Mouse (Mus musculus) thymus, adult 2 months (tissue): ENCODE measurements at regions not wholly inside any gene's neighbourhood (a gene's known extent, or its start where the extent isn't known, plus 50 kb on each side); places are given as distances from the start of the nearest gene placed in this dataset.

Source experiments
- DNase-seq: peaks from one replicate; pipeline ENCODE4 v3.0.0; 2021
- H3K27ac ChIP-seq: fragments of 200-500 bp; 2 replicates; pipeline ENCODE4 v1.5.1; 2012; ENCODE audit warnings: low read length, control low read depth; ENCODE audit not compliant: control insufficient read depth, insufficient read depth
- H3K27me3 ChIP-seq: fragments of 200-500 bp; 2 replicates; pipeline ENCODE4 v1.6.1; 2012; ENCODE audit warnings: mild to moderate bottlenecking, low read length, moderate library complexity, mixed read lengths; ENCODE audit not compliant: control insufficient read depth, insufficient read depth
- H3K36me3 ChIP-seq: fragments of 200-500 bp; 2 replicates; pipeline ENCODE4 v1.6.1; 2012; ENCODE audit warnings: mild to moderate bottlenecking, low read length, moderate library complexity; ENCODE audit not compliant: control insufficient read depth, insufficient read depth
- H3K4me1 ChIP-seq: fragments of 200-500 bp; replicated peaks from 2 replicates; pipeline ENCODE4 v1.6.1; 2012; ENCODE audit warnings: low read length; ENCODE audit not compliant: control insufficient read depth, insufficient read depth
- H3K4me3 ChIP-seq: fragments of 200-500 bp; 2 replicates; pipeline ENCODE4 v1.5.1; 2012; ENCODE audit warnings: mild to moderate bottlenecking, low read length, control low read depth, moderate library complexity; ENCODE audit not compliant: control insufficient read depth, insufficient read depth
- CTCF ChIP-seq: fragments of 200-500 bp; IDR thresholded peaks from 2 replicates; pipeline ENCODE4 v1.5.1; 2012; ENCODE audit warnings: mild to moderate bottlenecking, control low read depth, low read length, moderate library complexity, borderline replicate concordance; ENCODE audit not compliant: control insufficient read depth, poor library complexity, insufficient read depth; ENCODE audit errors: extremely low read depth
- POLR2A ChIP-seq: fragments of 200-500 bp; IDR thresholded peaks from 2 replicates; pipeline ENCODE4 v1.6.1; 2012; ENCODE audit warnings: mild to moderate bottlenecking, low read length, control low read depth, moderate library complexity; ENCODE audit not compliant: control insufficient read depth, poor library complexity, insufficient read depth; ENCODE audit errors: extremely low read depth
- WGBS: fragments of 180-500 bp; shearing (Covaris S2); methylation state at CpG from one replicate; pipeline ENCODE4 v1.1.7; 2018; 5-methylcytosine and 5-hydroxymethylcytosine counted together

- no peak for DNase-seq
- no peak overlapping the region for H3K27ac ChIP-seq
- no peak overlapping the region for H3K4me3 ChIP-seq
- no peak for TF ChIP-seq CTCF
- WGBS, result 85% methylated on average over 16 of the region's 16 CpGs
- no peaks in the 10 kb centered on the region for H3K27me3 ChIP-seq
- H3K36me3 ChIP-seq, result no peaks in the 10 kb centered on the region
- no peaks in the 10 kb centered on the region for H3K4me1 ChIP-seq
Measured at GRCm38 (mm10) chr13:44272746-44273524, 456.3 kb upstream of the Jarid2 start.

DNA sequence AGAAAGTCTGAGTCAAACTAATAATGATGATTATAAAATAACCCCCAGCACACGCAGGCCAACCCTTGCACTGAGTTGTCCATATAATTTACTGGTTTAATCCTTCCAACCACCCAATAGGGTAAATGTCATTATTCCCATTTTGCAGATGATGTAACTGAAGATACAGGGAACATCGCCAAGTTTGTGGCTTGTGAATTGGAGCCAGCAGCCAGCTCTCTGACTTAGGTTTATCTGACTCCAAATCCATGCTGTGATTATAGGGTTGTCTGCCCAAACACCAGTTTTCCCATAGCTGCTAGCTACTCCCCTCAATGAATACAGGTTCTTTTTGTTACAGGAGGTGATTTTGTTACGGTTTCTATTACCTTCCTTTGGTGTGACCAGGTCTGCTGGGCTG, 451.3 kb upstream of the Jarid2 start:
- H3K4me1 ChIP-seq, result no peaks in the 10 kb centered on the region
- TF ChIP-seq POLR2A (no peak), CTCF (no peak)
- H3K27me3 ChIP-seq, result no peaks in the 10 kb centered on the region
- H3K27ac ChIP-seq, result no peak overlapping the region
- H3K36me3 ChIP-seq, result no peaks in the 10 kb centered on the region
- 97% methylated on average over 3 of the region's 3 CpGs for WGBS
- H3K4me3 ChIP-seq, result no peak overlapping the region
- no peak for DNase-seq

GRCm38 (mm10) chr13:44279036-44279435, 450.2 kb upstream of the Jarid2 start:
- no peaks in the 10 kb centered on the region for H3K27me3 ChIP-seq
- H3K27ac ChIP-seq, result no peak overlapping the region
- 36% methylated on average over 4 of the region's 4 CpGs for WGBS
- no peaks in the 10 kb centered on the region for H3K36me3 ChIP-seq
- no peaks in the 10 kb centered on the region for H3K4me1 ChIP-seq
- TF ChIP-seq POLR2A, result no peak
- TF ChIP-seq CTCF, result no peak
- no peak for DNase-seq
- H3K4me3 ChIP-seq, result no peak overlapping the region

DNA sequence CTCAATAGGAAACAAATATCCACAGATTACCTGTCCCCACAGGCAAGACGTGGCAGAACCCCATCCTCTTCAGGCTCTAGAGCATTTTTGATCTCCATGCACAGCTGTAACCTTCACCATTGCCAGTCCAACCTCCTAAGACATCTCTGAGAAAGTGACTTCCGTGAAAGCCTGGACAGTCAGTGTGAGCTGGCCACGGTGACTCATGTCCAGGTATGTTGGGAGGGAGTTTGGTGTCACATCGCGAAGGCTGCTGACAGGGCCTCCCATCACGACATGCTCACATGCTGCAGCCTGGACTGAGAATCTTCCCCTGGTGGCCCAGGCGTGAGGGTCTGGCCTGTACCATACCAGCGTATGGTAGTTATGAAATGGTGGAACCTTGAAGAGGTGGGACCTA, 449.0 kb upstream of the Jarid2 start:
- no peak overlapping the region for H3K27ac ChIP-seq
- no peak for DNase-seq
- H3K4me1 ChIP-seq, result no peaks in the 10 kb centered on the region
- 96% methylated on average over 8 of the region's 8 CpGs for WGBS
- no peaks in the 10 kb centered on the region for H3K27me3 ChIP-seq
- H3K4me3 ChIP-seq, result no peak overlapping the region
- no peaks in the 10 kb centered on the region for H3K36me3 ChIP-seq
- TF ChIP-seq CTCF, result no peak

- Histone ChIP-seq H3K27me3 (no peaks in the 10 kb centered on the region), H3K36me3 (no peaks in the 10 kb centered on the region), H3K27ac (no peak overlapping the region), H3K4me1 (no peaks in the 10 kb centered on the region), H3K4me3 (no peak overlapping the region)
- 94% methylated on average over 6 of the region's 6 CpGs for WGBS
- no peak for DNase-seq
- TF ChIP-seq POLR2A (no peak), CTCF (no peak)
Measured at GRCm38 (mm10) chr13:44281796-44282195, 447.5 kb upstream of the Jarid2 start.

GRCm38 (mm10) chr13:44282306-44282705, 447.0 kb upstream of the Jarid2 start:
- TF ChIP-seq CTCF (no peak), POLR2A (no peak)
- no peak for DNase-seq
- no peaks in the 10 kb centered on the region for H3K27me3 ChIP-seq
- no peaks in the 10 kb centered on the region for H3K36me3 ChIP-seq
- no peak overlapping the region for H3K27ac ChIP-seq
- WGBS, result 90% methylated on average over 9 of the region's 9 CpGs
- no peak overlapping the region for H3K4me3 ChIP-seq
- H3K4me1 ChIP-seq, result no peaks in the 10 kb centered on the region
